Mouse (Mus musculus) lung, postnatal 0 days (tissue): ENCODE results near the gene Actl6b.
A peak's percentile ranks its signal among the peaks of the same experiment; 100 is the strongest.

ENCODE experiments used
- CTCF ChIP-seq: IDR thresholded peaks from 2 replicates; pipeline ENCODE4 v1.5.1; 2016; ENCODE audit warnings: antibody characterized with exemption, mild to moderate bottlenecking
- EP300 ChIP-seq: IDR thresholded peaks from 2 replicates; pipeline ENCODE4 v1.6.1; 2016; ENCODE audit warnings: antibody characterized with exemption, mild to moderate bottlenecking, control low read depth

DNA sequence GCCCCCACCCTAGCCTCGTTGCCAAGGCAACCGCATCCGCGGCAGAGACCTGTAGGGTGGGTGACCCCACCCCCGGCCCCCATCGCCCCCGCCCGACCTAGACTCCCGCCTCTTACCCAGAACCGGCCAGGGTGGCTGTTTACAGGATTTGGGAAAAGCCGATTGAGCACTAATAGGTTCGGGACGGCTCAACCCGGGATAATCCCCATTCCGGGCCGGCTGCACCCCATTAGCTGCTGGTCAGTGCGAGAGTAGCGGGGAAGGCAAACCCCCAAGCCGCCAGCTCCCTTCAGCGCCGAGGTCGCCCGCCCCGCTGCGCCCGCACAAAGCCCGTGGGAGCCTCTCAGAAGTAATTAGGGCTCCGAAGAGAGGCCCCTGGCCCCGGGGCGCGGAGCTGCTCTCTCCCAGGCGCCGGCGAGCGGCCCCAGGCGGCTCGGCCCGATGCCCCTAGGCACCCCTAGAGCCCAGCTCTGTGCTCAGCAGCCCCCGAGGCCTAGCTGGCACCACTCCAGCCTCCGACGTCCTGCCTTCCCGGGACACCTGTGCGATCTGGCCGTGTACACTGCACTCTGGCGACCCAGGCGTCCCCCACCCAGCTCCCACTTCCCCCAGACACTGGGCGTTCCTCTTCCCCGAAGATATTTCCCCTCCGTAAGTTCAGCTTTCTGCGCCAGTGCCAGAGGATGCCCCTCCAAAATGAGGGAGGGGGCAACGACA, 21.7 kb upstream of the Actl6b start:
- TF ChIP-seq CTCF: 0 out of 2 replicates have a peak, but pooled peaks have one; percentile 1
- TF ChIP-seq EP300: 0 out of 2 replicates have a peak, but pooled peaks have one; percentile 6
